Mouse (Mus musculus) stomach, embryonic 14.5 days (tissue): ENCODE measurements around the gene Hist1h4h. TPM values are rescaled to one million over a fixed set of nuclear protein-coding genes. Genes with fewer than 3 reads are reported as not detected.
A peak's percentile ranks its signal among the peaks of the same experiment; 100 is the strongest.

ENCODE experiments used
- ATAC-seq: fragments of 200-750 bp; cut with Nextera tagmentation; 2 replicates; pipeline ENCODE4 v1.8.0; 2017; ENCODE audit warnings: low read depth, moderate TSS enrichment; ENCODE audit not compliant: insufficient number of reproducible peaks, insufficient read depth, low FRiP score
- H3K27ac ChIP-seq: fragments of 300-500 bp; sonication (generic); 2 replicates; pipeline ENCODE4 v1.5.1; 2014; ENCODE audit warnings: mild to moderate bottlenecking, low read length, moderate library complexity, mixed read lengths
- H3K27me3 ChIP-seq: fragments of 300-500 bp; sonication (generic); 2 replicates; pipeline ENCODE4 v1.6.1; 2014; ENCODE audit warnings: low read length, control low read depth, mixed read lengths; ENCODE audit not compliant: control insufficient read depth, insufficient read depth
- H3K36me3 ChIP-seq: fragments of 300-500 bp; sonication (generic); 2 replicates; pipeline ENCODE4 v1.6.1; 2014; ENCODE audit warnings: mild to moderate bottlenecking, control low read depth, low read length, moderate library complexity, mixed read lengths; ENCODE audit not compliant: control insufficient read depth, insufficient read depth
- H3K4me1 ChIP-seq: fragments of 300-500 bp; sonication (generic); 2 replicates; pipeline ENCODE4 v1.6.1; 2014; ENCODE audit warnings: low read length, control low read depth, mixed read lengths; ENCODE audit not compliant: control insufficient read depth, insufficient read depth
- H3K4me2 ChIP-seq: fragments of 300-500 bp; sonication (generic); replicated peaks from 2 replicates; pipeline ENCODE4 v1.6.1; 2014; ENCODE audit warnings: low read depth, low read length, control low read depth
- H3K4me3 ChIP-seq: fragments of 300-500 bp; sonication (generic); 2 replicates; pipeline ENCODE4 v1.5.1; 2014; ENCODE audit warnings: low read depth, low read length, control low read depth
- H3K9ac ChIP-seq: fragments of 300-500 bp; sonication (generic); replicated peaks from 2 replicates; pipeline ENCODE4 v1.6.1; 2014; ENCODE audit warnings: low read depth, mild to moderate bottlenecking, control low read depth, low read length, moderate library complexity, mixed read lengths
- H3K9me3 ChIP-seq: fragments of 300-500 bp; sonication (generic); 2 replicates; pipeline ENCODE4 v1.6.1; 2016; ENCODE audit warnings: low read depth, low read length, control low read depth; ENCODE audit not compliant: control insufficient read depth
- WGBS: fragments of 180-500 bp; shearing (Covaris S2); extraction: QIAGEN DNeasy Blood & Tissue Kit; methylation state at CpG from one replicate; pipeline ENCODE4 v1.1.7; 2014; 5-methylcytosine and 5-hydroxymethylcytosine counted together
- polyA plus RNA-seq: library from polyadenylated mRNA; unstranded; fragments of >200 nt; fragmentation: Nextera tagmentation; extraction: Ambion mirVana; gene quantifications from 2 replicates; pipeline ENCODE4 v1.2.1, GENCODE M21; 2014

Hist1h4h gene
- polyA plus RNA-seq, 1 experiment from 2014 or later: 6.7 TPM

- H3K4me3 ChIP-seq: peak overlapping the region; percentile 18
- H3K27me3 ChIP-seq: no peaks in the 10 kb centered on the region
- ATAC-seq: 0 out of 2 replicates have a peak, but pooled peaks have one; percentile 24
- peak overlapping the region; percentile 31 for H3K4me2 ChIP-seq
- 14% methylated on average over 14 of the region's 14 CpGs for WGBS
- H3K36me3 ChIP-seq: no peaks in the 10 kb centered on the region
- no peaks in the 10 kb centered on the region for H3K9me3 ChIP-seq
- no peak overlapping the region for H3K9ac ChIP-seq
- no peak overlapping the region for H3K27ac ChIP-seq
- peaks cover 12% of the 10 kb centered on the region; the same call in 1 of the 2 replicates for H3K4me1 ChIP-seq
Observed at GRCm38 (mm10) chr13:23505662-23506345, 25.0 kb upstream of the Hist1h4h start.

DNA sequence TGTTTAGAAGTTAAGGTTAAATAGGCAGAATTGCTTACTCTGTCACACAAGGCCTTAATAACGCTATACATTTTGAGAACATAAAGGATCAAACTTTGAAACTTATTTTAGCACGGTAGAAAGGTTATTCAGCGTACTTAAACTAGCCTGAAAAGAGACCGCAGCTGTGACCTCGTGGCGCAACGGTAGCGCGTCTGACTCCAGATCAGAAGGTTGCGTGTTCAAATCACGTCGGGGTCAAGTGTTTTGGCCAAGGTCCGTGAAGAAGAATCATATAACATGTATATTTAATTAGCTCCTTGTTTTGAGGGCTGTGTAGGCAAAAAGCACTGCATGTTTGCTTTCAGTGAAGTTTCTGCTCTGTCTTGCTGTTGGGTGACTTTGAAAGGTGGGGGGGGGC, 24.5 kb upstream of the Hist1h4h start:
- WGBS: 18% methylated on average over 13 of the region's 13 CpGs
- Histone ChIP-seq H3K9ac (no peak overlapping the region), H3K36me3 (no peaks in the 10 kb centered on the region), H3K4me3 (peak overlapping the region; percentile 18), H3K27me3 (no peaks in the 10 kb centered on the region), H3K27ac (no peak overlapping the region), H3K4me2 (peak overlapping the region; percentile 31), H3K4me1 (peaks cover 12% of the 10 kb centered on the region; the same call in 1 of the 2 replicates), H3K9me3 (no peaks in the 10 kb centered on the region)
- peak; percentile 56; the same call in 1 of the 2 replicates for ATAC-seq

GRCm38 (mm10) chr13:23506819-23507515, 23.9 kb upstream of the Hist1h4h start:
- H3K27ac ChIP-seq: no peak overlapping the region
- H3K36me3 ChIP-seq: no peaks in the 10 kb centered on the region
- 38% methylated on average over 14 of the region's 14 CpGs for WGBS
- ATAC-seq: no peak
- H3K4me3 ChIP-seq: peak overlapping the region; percentile 18; the same call in 1 of the 2 replicates
- H3K9ac ChIP-seq: no peak overlapping the region
- no peaks in the 10 kb centered on the region for H3K27me3 ChIP-seq
- H3K4me2 ChIP-seq: no peak overlapping the region; the same call in 1 of the 2 replicates
- H3K9me3 ChIP-seq: no peaks in the 10 kb centered on the region
- H3K4me1 ChIP-seq: peaks cover 12% of the 10 kb centered on the region; the same call in 1 of the 2 replicates

GRCm38 (mm10) chr13:23510127-23510526, 20.7 kb upstream of the Hist1h4h start:
- peaks cover 9% of the 10 kb centered on the region; the same call in 1 of the 2 replicates for H3K4me1 ChIP-seq
- no peak overlapping the region for H3K27ac ChIP-seq
- H3K27me3 ChIP-seq: no peaks in the 10 kb centered on the region
- no peak overlapping the region for H3K4me2 ChIP-seq
- H3K9me3 ChIP-seq: no peaks in the 10 kb centered on the region
- no peak for ATAC-seq
- no peaks in the 10 kb centered on the region for H3K36me3 ChIP-seq
- H3K4me3 ChIP-seq: no peak overlapping the region
- WGBS: 17% methylated on average over 1 of the region's 1 CpGs
- no peak overlapping the region for H3K9ac ChIP-seq

- H3K27ac ChIP-seq: no peak overlapping the region
- H3K27me3 ChIP-seq: no peaks in the 10 kb centered on the region
- no peak overlapping the region for H3K4me2 ChIP-seq
- no peak overlapping the region for H3K4me3 ChIP-seq
- no peaks in the 10 kb centered on the region for H3K36me3 ChIP-seq
- H3K9ac ChIP-seq: no peak overlapping the region
- no peak for ATAC-seq
- peaks cover 4% of the 10 kb centered on the region; the same call in 1 of the 2 replicates for H3K4me1 ChIP-seq
- no peaks in the 10 kb centered on the region for H3K9me3 ChIP-seq
- WGBS: 93% methylated on average over 1 of the region's 1 CpGs
Observed at GRCm38 (mm10) chr13:23513517-23513916, 17.3 kb upstream of the Hist1h4h start.

DNA sequence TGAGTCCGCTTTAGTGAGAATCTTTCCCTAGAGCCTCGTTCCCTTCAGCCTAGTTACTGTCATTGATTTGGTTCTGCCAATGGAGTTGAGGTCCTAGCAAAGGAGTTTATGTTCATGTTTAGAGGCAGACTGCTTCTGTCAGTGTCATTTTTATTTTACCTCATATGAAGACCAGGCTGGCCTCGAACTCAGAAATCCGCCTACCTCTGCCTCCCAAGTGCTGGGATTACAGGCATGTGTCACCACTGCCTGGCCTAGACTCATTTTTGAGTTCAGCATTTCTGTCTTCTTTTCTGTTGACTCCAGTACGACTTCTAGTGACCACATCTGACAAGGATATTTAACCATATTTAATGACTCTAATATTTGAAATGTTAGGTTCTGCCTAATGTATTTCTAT, 15.6 kb upstream of the Hist1h4h start:
- no peak overlapping the region for H3K4me2 ChIP-seq
- 75% methylated on average over 5 of the region's 5 CpGs for WGBS
- H3K36me3 ChIP-seq: no peaks in the 10 kb centered on the region
- H3K4me1 ChIP-seq: peaks cover under 1% of the 10 kb centered on the region; the same call in 1 of the 2 replicates
- no peak overlapping the region for H3K4me3 ChIP-seq
- H3K9me3 ChIP-seq: no peaks in the 10 kb centered on the region
- no peak for ATAC-seq
- H3K27me3 ChIP-seq: no peaks in the 10 kb centered on the region
- no peak overlapping the region for H3K9ac ChIP-seq
- H3K27ac ChIP-seq: no peak overlapping the region

DNA sequence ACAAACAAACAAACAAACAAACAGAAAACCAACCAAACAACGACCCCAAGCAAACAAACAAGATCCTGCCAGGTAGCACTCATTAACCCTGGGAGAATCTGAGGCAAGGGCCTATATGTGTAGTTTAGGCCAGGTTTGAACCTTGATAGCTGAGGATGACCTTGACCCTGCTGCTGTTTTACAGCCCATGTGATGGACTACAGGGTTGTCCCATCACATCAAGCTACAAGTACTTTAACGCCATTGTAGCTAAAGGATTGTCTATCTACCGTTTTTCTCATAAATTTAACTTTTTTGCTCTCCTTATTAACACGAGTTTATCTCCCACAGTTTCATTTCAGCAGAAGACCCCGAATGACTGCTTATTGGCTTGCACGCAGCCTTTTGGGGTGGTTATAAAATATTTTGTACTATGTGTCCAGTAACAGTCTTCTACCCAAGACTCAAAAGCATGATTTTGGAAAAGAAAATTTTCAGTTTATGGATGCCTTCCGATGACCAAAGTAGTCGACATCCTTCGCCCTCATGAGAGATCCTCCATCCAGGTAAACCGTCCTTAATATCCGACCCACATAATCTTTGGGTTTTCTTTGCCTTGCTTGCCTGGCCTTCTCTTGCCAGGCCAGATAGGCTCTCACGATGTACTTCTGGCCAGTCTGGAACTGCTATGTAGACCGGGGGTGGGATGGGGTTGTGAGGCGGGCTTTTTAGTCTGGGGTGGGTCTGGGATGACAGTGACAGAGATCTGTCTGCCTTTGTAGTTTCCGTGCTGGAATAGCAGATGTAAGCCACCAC, 14.8 kb upstream of the Hist1h4h start:
- Histone ChIP-seq H3K9me3 (no peaks in the 10 kb centered on the region), H3K4me1 (no peaks in the 10 kb centered on the region; the same call in 1 of the 2 replicates), H3K36me3 (no peaks in the 10 kb centered on the region), H3K9ac (no peak overlapping the region), H3K4me2 (peak overlapping the region; percentile 72), H3K4me3 (peak overlapping the region; percentile 55), H3K27me3 (no peaks in the 10 kb centered on the region), H3K27ac (peak overlapping the region; percentile 44; the same call in 1 of the 2 replicates)
- 46% methylated on average over 15 of the region's 15 CpGs for WGBS
- ATAC-seq: no peak
